Mouse (Mus musculus) ES-E14 (cell line): ENCODE measurements around the gene Lrrn4cl. TPM values are rescaled to one million over a fixed set of nuclear protein-coding genes. Genes with fewer than 3 reads are reported as not detected.

Experiments
- DNase-seq: peaks from one replicate; pipeline ENCODE4 v3.0.0-alpha.2; 2013; ENCODE audit warnings: low read depth, low spot score
- H3K27ac ChIP-seq: 2 replicates; pipeline ENCODE4 v1.5.1; 2012; ENCODE audit warnings: low read depth, mild to moderate bottlenecking, low read length, moderate library complexity, mixed read lengths; ENCODE audit not compliant: poor library complexity, insufficient read depth, severe bottlenecking
- H3K36me3 ChIP-seq: 2 replicates; pipeline ENCODE4 v1.6.1; 2012; ENCODE audit warnings: mild to moderate bottlenecking, low read length, moderate library complexity, mixed read lengths; ENCODE audit not compliant: control insufficient read depth, poor library complexity, insufficient read depth, severe bottlenecking
- H3K4me1 ChIP-seq, 2 experiments: fragments of 150-350 bp in 1 of 2; sonication (generic) in 1 of 2; 2 replicates each; pipeline ENCODE4 v1.6.1; 2012; ENCODE audit warnings: low read length in 2 of 2, mild to moderate bottlenecking in 1 of 2, mixed read lengths in 1 of 2; ENCODE audit not compliant: control insufficient read depth in 2 of 2, insufficient read depth in 2 of 2, poor library complexity in 1 of 2
- H3K4me3 ChIP-seq, 2 experiments: fragments of 150-350 bp in 1 of 2; sonication (generic) in 1 of 2; 2 replicates each; pipeline ENCODE4 v1.5.1; 2012; ENCODE audit warnings: low read length in 2 of 2, low read depth in 1 of 2, mild to moderate bottlenecking in 1 of 2, mixed read lengths in 1 of 2; ENCODE audit not compliant: insufficient read depth in 1 of 2, poor library complexity in 1 of 2, severe bottlenecking in 1 of 2
- H3K9ac ChIP-seq: 2 replicates; pipeline ENCODE4 v1.6.1; 2012; ENCODE audit warnings: low read depth, mild to moderate bottlenecking, low read length, mixed read lengths; ENCODE audit not compliant: poor library complexity, insufficient read depth, severe bottlenecking
- H3K9me3 ChIP-seq: fragments of 150-350 bp; sonication (generic); 2 replicates; pipeline ENCODE4 v1.6.1; 2012; ENCODE audit warnings: low read depth, mild to moderate bottlenecking, low read length; ENCODE audit not compliant: control insufficient read depth, insufficient read depth
- CHD2 ChIP-seq: IDR thresholded peaks from 2 replicates; pipeline ENCODE4 v1.6.1; 2014; ENCODE audit warnings: mild to moderate bottlenecking, low read depth, low read length, inconsistent platforms
- HCFC1 ChIP-seq: IDR thresholded peaks from 2 replicates; pipeline ENCODE4 v1.6.1; 2012; ENCODE audit warnings: low read length, inconsistent platforms, borderline replicate concordance; ENCODE audit not compliant: insufficient read depth
- MAFK ChIP-seq: IDR thresholded peaks from 2 replicates; pipeline ENCODE4 v1.6.1; 2014; ENCODE audit warnings: mild to moderate bottlenecking, low read depth, low read length, inconsistent platforms; ENCODE audit not compliant: insufficient read depth
- ZC3H11A ChIP-seq: IDR thresholded peaks from 2 replicates; pipeline ENCODE4 v1.6.1; 2012; ENCODE audit warnings: low read depth, mild to moderate bottlenecking, inconsistent platforms, low read length, borderline replicate concordance
- ZNF384 ChIP-seq: IDR thresholded peaks from 2 replicates; pipeline ENCODE4 v1.6.1; 2012; ENCODE audit warnings: low read depth, low read length, inconsistent platforms
- in situ Hi-C, 2 experiments: fragments of 600-800 bp; cut with MboI; formaldehyde crosslinking; loops; one replicate each; pipeline ENCODE4 v1.15.1; 2025; ENCODE audit warnings: low sequenced_read_pairs in 2 of 2, inconsistent platforms in 1 of 2; ENCODE audit not compliant: unreplicated experiment in 2 of 2
- total RNA-seq: library from RNA; depleted of rRNA; stranded (reverse); fragments of 300-350 nt; gene quantifications from 2 replicates; pipeline ENCODE4 v1.2.3, GENCODE M21; 2012

Gene Lrrn4cl
- total RNA-seq, 1 experiment: 1.3 TPM

GRCm38 (mm10) chr19:8837251-8837791 lies 13.2 kb upstream of the Lrrn4cl start, which contains the start of gene Bscl2:
Bscl2 (plus strand) TSS chr19:8837467.
- Histone ChIP-seq H3K4me1 (peaks cover 2 to 11% of the 10 kb centered on the region in 2 experiments; a peak in 3 of 4 replicates), H3K4me3 (peak within 1 kb of the TSS; percentile 64 to 74), H3K9me3 (no peaks in the 10 kb centered on the region), H3K36me3 (peaks cover 10% of the 10 kb centered on the region), H3K9ac (peak within 1 kb of the TSS; percentile 90), H3K27ac (peak within 1 kb of the TSS; percentile 96)
- in situ Hi-C loops: no loop called here
- TF ChIP-seq ZC3H11A (peak; percentile 99), HCFC1 (peak; percentile 71), MAFK (no peak)
- DNase-seq: peak; percentile 78

GRCm38 (mm10) chr19:8838041-8838730 lies 12.4 kb upstream of the Lrrn4cl start:
- Histone ChIP-seq H3K36me3 (peaks cover 2% of the 10 kb centered on the region), H3K9ac (peak overlapping the region; percentile 90), H3K9me3 (no peaks in the 10 kb centered on the region), H3K4me1 (peaks cover 2 to 11% of the 10 kb centered on the region in 2 experiments; a peak in 3 of 4 replicates), H3K27ac (peak overlapping the region; percentile 96; the same call in 1 of the 2 replicates), H3K4me3 (peak overlapping the region; percentile 64 to 74)
- in situ Hi-C loops: no loop called here
- DNase-seq: no peak
- TF ChIP-seq ZC3H11A (no peak), HCFC1 (no peak), CHD2 (no peak)

GRCm38 (mm10) chr19:8839103-8839907 lies 11.3 kb upstream of the Lrrn4cl start, which contains the start of gene Gng3:
Gng3 (minus strand) TSS chr19:8839194.
- Histone ChIP-seq H3K4me3 (peak within 1 kb of the TSS; percentile 64 to 74), H3K36me3 (peaks cover 1% of the 10 kb centered on the region), H3K4me1 (peaks cover 2 to 11% of the 10 kb centered on the region in 2 experiments; a peak in 3 of 4 replicates), H3K9ac (peak within 1 kb of the TSS; percentile 90), H3K27ac (peak within 1 kb of the TSS; percentile 96; the same call in 1 of the 2 replicates), H3K9me3 (no peaks in the 10 kb centered on the region)
- peak; percentile 71 for TF ChIP-seq MAFK
- no peak for TF ChIP-seq ZC3H11A
- DNase-seq: peak; percentile 57
- in situ Hi-C loops: no loop called here

GRCm38 (mm10) chr19:8839908-8840791 lies 10.4 kb upstream of the Lrrn4cl start:
- in situ Hi-C loops: no loop called here
- Histone ChIP-seq H3K9ac (peak overlapping the region; percentile 51), H3K4me3 (peak overlapping the region; percentile 63 to 70), H3K9me3 (no peaks in the 10 kb centered on the region), H3K4me1 (peaks cover 2 to 11% of the 10 kb centered on the region in 2 experiments; a peak in 3 of 4 replicates), H3K36me3 (no peaks in the 10 kb centered on the region; the same call in 1 of the 2 replicates), H3K27ac (no peak overlapping the region)
- no peak for DNase-seq
- TF ChIP-seq ZC3H11A: no peak
- TF ChIP-seq ZNF384: no peak
- TF ChIP-seq HCFC1: no peak
- TF ChIP-seq MAFK: no peak
- TF ChIP-seq CHD2: no peak
